Mouse (Mus musculus) bone marrow, adult 2 months (tissue): Measurements from ENCODE around the gene Mutyh.

Source experiments
- CTCF ChIP-seq: fragments of 200-500 bp; IDR thresholded peaks from 2 replicates; pipeline ENCODE4 v1.5.1; 2011; ENCODE audit warnings: low read length, control low read depth; ENCODE audit not compliant: control insufficient read depth, insufficient read depth
- POLR2A ChIP-seq: fragments of 200-500 bp; IDR thresholded peaks from 2 replicates; pipeline ENCODE4 v1.6.1; 2011; ENCODE audit warnings: low read depth, mild to moderate bottlenecking, control low read depth, low read length, borderline replicate concordance; ENCODE audit not compliant: control insufficient read depth

DNA sequence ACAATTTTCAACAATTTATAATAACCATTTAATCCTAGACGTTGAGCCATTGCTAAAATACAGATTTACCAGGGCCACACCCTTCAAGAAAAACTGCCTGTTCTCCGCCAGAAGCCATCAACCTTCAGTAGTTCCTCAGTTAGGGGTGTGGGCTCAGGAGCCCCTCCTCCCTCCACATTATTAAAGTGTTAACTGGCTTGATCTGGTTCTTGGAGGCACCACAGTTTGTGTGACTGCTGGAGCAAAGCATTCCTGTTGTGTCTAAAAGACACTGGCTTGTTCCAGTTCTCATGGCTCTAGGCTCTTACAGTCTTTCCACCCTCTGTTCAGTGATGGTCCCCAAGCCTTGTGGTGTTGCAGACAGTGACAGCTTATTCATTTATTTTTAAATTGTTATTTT is 27.0 kb upstream of the Mutyh start:
- TF ChIP-seq CTCF (no peak), POLR2A (no peak)
